Mouse (Mus musculus): ENCODE measurements around the gene Upk3a.

The Upk3a gene

DNA sequence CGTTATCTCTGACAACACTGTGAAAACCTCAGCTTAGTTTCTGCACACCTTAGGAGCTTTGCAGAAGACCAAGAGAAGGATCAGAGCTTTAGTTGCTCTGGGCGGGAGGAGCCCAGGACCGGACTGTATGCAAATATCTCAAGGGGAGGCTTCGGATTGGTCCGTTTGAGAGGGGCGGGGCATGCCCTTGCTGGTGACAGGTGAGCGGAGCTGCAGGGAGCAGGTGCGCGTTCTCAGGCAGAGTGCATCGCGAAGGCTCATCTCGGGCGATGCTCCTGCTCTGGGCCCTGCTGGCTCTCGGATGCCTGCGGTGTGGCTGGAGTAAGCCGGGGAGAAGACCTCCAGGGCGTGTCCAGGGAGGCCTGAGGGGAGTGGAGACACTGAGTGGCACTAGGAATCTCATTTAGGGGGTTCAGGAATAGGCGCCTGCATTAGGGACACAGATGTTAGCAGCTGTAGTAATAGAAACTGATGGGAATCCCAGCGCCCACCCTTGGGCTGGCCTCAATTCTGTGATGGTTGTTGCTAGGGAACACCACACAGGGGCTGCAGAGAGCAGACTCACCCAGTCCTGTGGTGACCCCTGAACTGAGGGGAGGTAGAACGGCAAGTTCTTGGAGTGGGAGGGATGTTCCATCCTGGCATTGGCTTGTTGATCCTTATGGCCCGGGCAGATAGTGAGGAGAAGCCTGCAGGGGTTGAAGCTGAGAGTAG, at the start of gene Upk3a:
Upk3a (plus strand) TSS at position 191 of the 714 bp plus-strand sequence.
- DNase-seq (ENCODE audit: low read depth), result no peak

GRCm38 (mm10) chr15:84968534-84968933, 48.4 kb upstream of the Upk3a start:
- DNase-seq (ENCODE audit: low read depth), result no peak

DNA sequence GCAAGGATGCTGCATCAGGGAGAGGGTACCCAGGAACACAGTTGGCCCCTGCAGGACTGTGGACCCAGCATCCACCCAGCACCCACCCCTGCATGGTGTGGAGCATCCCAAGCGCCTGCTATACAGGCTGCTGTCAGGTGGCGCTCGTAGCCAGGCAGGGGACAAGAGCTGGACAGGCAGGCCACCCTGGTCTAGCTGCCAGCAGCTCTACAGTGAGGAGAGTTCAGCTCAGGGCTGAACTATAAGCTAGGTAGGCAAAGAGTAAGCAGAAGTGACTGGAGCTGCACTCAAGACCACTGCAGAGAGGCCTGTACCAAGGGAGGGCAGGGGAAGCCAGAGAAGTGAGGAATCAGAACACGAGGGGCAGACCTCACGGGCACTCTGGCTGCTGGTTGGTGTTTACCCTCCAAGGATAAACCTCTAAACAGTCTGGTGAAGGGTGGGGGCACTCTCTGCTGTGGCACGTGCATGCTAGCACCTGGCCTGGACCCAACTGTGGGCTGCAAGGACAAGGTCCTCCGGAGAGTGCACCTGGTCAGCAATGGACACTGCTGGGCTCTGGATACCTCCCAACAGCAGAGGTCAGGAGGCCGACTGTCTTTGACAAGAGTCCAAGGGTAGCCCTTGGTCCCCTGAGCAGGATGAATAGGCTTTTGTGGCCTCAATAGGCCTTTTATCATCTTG, 43.9 kb upstream of the Upk3a start:
- no peak for DNase-seq (ENCODE audit: low read depth)

GRCm38 (mm10) chr15:84973544-84973871, 43.4 kb upstream of the Upk3a start:
- DNase-seq (ENCODE audit: low read depth), result no peak

GRCm38 (mm10) chr15:84975729-84976128, 41.2 kb upstream of the Upk3a start:
- no peak for DNase-seq (ENCODE audit: low read depth)

- DNase-seq (ENCODE audit: low read depth), result no peak
Observed at GRCm38 (mm10) chr15:84981609-84982313, 35.2 kb upstream of the Upk3a start.

DNA sequence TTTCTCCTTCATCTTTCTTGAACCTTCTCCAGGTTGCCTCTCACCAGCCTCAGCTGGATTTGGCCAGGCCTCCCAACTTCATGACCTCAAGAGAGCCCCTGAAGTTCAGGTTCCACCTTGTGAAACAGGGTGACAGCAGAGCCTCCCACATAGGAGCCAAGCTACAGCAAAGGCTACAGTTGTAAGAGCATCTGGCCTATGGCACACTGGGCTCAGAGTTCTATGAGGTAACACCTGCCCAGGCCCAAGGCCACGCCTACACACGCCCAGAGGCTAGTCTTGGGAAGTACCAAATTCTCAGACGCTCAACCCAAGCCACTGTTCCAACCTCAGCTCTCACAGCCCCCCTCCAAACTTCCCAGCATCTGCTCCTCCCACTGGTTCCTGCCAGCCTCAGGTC, 34.1 kb upstream of the Upk3a start:
- no peak for DNase-seq (ENCODE audit: low read depth)

GRCm38 (mm10) chr15:84983721-84984120, 33.2 kb upstream of the Upk3a start:
- DNase-seq (ENCODE audit: low read depth), result no peak

DNA sequence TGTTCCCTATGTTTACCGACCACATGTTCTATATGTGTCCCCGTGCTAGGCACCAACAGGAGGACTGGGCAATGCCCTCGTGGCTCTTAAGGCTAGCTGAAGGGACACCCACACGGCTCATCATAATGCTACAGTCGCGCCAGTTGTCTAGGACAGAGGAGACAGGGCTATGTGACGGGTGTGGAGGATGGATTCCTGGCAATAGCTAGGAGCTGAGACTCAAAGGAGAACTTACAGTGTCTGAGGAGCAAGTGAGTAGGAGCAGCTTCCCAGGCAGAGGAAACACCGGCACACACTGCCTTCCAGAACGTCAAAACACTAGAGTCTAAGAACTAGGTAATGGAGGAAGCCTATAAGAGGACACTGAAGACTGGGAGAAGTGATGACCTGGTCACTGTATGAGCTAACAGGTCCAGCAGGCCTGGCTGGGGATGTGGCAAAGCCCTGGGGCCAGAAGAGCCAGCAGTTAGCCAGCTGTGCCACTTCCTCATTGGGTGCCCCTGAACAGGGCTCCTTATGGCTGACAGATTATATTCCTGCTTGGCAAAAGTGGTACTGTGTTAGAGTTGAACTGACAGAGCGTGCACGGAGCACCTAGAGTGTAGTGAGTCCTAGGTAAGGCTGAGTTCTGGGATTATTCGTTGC, 31.3 kb upstream of the Upk3a start:
- DNase-seq (ENCODE audit: low read depth), result no peak

DNA sequence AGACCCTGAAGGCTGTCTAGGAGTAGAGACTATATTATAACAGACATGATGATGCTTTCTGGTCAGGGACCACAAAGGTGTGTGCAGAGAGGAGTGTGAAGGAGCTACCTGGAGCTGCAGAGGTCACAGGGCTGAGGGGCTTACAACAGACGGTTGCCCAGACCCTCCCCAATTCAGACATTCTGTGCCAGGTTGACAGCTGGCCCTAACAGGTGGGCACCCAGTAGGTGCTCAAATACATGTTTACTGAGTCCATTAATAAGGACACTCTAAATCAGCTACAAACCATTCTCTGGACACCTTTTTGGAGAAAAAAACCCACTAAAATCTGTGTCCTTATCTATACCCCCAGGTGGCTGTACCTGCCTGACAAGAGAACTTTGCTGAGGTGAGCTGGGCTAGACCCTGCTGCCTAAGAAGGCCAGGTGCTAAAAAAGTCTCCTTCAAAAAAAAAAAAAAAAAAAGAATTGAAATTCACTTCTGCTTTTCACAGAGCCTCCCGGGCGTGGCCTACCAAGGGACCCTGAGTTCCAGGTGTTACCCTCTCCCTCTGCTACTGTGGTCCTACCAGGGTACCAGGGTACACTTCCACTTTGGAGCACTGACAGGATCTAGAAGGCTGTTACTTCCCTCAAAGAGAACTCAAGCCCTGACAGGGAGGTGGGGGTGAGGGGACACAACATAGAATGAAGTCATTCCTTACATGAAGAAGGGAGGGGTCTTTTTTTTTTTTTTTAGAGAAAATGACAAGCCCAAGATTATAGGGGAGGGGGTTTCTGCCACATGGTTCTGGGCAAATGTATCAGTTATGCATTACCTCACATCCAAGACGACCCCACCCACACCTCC, 30.5 kb upstream of the Upk3a start:
- DNase-seq (ENCODE audit: low read depth), result no peak

DNA sequence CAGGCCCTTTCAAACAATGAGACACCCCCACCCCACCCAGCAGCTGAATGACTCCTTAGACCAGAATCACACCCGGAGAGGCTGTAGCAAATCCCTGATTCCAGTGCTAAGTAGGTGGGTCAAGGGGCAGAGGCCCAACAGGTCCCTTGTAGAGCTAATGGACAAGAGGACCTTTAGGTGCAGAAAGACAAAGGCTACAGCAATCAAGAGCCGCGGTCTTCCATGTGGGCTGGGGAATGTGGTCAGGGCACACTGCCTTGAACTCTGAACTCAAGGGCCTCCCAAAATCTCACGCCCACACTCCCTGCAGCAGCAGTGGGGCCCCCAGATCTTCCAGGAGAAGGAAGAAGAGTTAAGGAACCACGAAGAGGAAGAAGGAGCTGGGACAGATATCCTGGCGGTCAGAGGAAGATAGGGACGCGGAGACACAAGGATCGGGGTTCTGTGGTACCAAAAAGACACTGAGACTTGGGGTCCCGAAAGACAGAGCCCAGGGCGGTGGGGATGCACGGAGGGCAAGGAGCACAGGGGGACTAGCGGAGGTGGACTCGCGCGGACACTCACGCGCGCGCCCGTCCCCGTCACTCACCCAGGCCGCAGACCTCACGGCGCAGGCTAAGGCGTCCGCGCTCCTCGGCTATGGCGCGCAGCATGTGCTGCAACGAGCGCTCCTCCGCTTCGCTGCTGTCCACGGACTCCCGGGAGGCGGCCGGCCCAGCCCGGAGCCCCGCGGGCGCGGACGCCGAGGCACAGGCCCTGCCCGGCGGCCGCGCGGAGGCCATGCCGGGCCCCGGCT, 29.7 kb upstream of the Upk3a start:
- no peak for DNase-seq (ENCODE audit: low read depth)

GRCm38 (mm10) chr15:84987874-84988825, 28.8 kb upstream of the Upk3a start, which contains the start of gene 5031439G07Rik:
TSS of gene 5031439G07Rik (minus strand) at chr15:84988551.
- peak; percentile 87 for DNase-seq (ENCODE audit: low read depth)

GRCm38 (mm10) chr15:84989098-84989497, 27.8 kb upstream of the Upk3a start:
- no peak for DNase-seq (ENCODE audit: low read depth)

GRCm38 (mm10) chr15:84989771-84990170, 27.2 kb upstream of the Upk3a start:
- DNase-seq (ENCODE audit: low read depth), result no peak

DNA sequence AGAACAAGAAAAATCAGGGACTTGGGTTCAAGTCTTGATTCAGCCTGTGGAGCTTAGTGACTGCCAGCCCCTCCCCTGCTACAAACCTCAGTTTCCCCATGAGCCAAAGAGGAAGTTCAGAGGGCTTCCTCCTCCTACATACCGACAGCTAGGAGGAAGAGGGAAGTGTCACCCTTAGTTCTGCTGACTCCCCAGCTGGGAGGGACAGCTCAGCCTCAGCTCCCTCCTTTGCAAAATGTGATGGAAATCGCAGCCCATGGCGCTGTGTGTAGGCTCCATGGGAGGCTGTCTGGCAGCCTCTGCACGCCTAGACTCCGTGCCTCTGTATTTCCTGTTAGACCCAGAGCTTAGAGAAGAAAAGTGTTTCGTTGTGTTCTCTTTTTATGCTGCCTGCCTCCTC, 22.4 kb upstream of the Upk3a start:
- DNase-seq (ENCODE audit: low read depth), result no peak

DNA sequence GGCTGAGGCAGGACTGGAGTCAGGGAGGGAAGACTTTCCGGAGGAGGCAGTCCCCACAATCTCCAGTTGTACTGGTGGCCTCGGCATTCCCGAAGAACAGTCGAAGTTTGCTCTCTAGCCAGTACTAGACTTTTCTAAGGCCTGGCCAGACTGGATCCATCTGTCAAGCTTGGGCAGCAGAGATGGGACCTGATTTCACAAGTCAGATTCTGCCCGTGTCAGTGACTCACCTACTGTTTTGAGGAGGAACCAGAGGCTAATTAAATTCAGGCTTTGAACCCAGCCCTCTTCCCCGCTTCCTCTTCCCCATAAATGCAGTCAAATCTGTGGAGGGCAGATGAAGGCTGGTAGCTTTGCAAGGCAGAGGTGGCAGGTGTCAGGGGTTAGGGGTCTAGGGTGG, 21.9 kb upstream of the Upk3a start:
- DNase-seq (ENCODE audit: low read depth), result no peak

GRCm38 (mm10) chr15:84995967-84996366, 21.0 kb upstream of the Upk3a start:
- DNase-seq (ENCODE audit: low read depth), result peak; percentile 54

DNA sequence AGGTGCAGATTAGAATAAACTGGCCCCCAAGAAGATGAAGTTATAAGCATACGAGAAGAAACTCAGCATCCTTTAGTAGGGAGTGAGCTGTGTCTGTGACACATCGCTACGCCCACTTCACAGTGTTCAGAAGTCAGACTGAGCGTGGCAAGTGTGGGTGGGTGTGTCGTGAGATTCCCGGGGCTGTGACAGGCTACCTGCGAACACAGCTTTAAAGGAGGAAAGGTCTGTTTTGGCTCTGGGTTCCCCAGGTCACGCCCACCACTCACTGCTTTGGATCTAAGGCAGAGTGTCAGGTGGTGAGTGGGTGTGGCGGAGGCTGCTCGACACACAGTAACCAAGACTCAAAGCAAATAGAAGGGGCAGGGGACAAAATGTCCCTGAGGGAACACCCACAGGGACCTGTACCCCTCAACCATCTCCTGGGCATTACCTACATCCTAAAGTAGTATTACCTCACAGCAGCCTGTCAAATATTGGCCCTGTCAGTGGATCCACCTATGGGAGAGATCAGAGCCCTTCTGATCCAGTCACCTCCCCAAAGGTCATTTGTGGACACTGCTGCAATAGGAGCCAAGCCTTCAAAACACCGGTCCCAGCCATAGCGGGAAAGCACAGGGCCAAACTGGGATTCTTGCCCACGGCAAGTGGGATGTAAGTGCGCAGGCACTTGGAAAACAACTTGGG, 19.0 kb upstream of the Upk3a start:
- DNase-seq (ENCODE audit: low read depth), result no peak

DNA sequence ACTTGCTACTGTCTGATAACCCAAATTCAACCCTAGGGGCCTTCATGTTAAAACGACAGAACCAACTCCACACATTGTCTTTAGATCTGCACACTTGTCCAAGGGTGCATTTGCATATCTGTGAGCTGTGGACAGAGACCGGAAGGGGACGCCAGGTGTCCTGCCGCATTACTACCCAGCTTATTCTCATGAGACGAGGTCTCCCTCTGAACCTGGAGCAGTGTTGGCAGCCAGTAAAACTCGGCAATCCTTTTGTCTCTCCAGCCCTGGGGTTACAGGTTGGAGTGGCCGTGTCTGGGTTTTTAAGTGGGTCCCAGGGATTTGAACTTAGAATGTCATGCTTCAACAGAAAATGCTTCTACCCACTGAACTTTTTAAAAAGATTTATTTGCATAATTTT, 17.0 kb upstream of the Upk3a start:
- no peak for DNase-seq (ENCODE audit: low read depth)

All from c-Kit-positive CD71-negative TER-119-negative erythroid progenitor cells, embryonic 14.5 days (primary cell).